Mouse (Mus musculus) limb, embryonic 13.5 days (tissue): Measurements from ENCODE around the gene 4921501E09Rik. TPM values are rescaled to one million over a fixed set of nuclear protein-coding genes. Genes with fewer than 3 reads are reported as not detected.

Source experiments
- polyA plus RNA-seq: library from polyadenylated mRNA; unstranded; fragments of >200 nt; fragmentation: Nextera tagmentation; extraction: Ambion mirVana; gene quantifications from 2 replicates; pipeline ENCODE4 v1.2.1, GENCODE M21; 2015

The 4921501E09Rik gene
- polyA plus RNA-seq, 1 experiment from 2014 or later = not detected

Other genes with a start within 250 kb of the 4921501E09Rik start
- 21.7 and 22.0 TPM in 2 replicates for gene Zfp799, start 237.8 kb downstream of the 4921501E09Rik start, polyA plus RNA-seq
- 7.1 and 9.5 TPM in 2 replicates for gene Zfp870, start 176.4 kb downstream of the 4921501E09Rik start, polyA plus RNA-seq
- not detected in 2 replicates for gene Cyp4f14, start 150.7 kb downstream of the 4921501E09Rik start, polyA plus RNA-seq
- 9.3 and 9.9 TPM in 2 replicates for gene Cyp4f13, start 120.7 kb downstream of the 4921501E09Rik start, polyA plus RNA-seq
- gene Zfp472, start 102.2 kb downstream of the 4921501E09Rik start, polyA plus RNA-seq = 12.3 and 13.1 TPM in 2 replicates
- 14.9 and 17.6 TPM in 2 replicates for gene Zfp952, start 74.9 kb downstream of the 4921501E09Rik start, polyA plus RNA-seq
- gene Zfp763, start 34.7 kb downstream of the 4921501E09Rik start, polyA plus RNA-seq = 18.5 and 18.6 TPM in 2 replicates
- 10.9 and 12.0 TPM in 2 replicates for gene Zfp563, start 21.3 kb upstream of the 4921501E09Rik start, polyA plus RNA-seq
- 0.14 TPM in 1 of 2 replicates, not detected in the other for gene Morc2b, start 71.6 kb upstream of the 4921501E09Rik start, polyA plus RNA-seq
- gene Olfr55, start 100.4 kb upstream of the 4921501E09Rik start, polyA plus RNA-seq = 0.05 TPM in 1 of 2 replicates, not detected in the other
- gene Olfr239, start 123.2 kb upstream of the 4921501E09Rik start, polyA plus RNA-seq = not detected in 2 replicates
- gene Olfr1564, start 153.6 kb upstream of the 4921501E09Rik start, polyA plus RNA-seq = not detected in 2 replicates
- gene Zfp955a, start 187.1 kb upstream of the 4921501E09Rik start, polyA plus RNA-seq = 17.7 and 19.8 TPM in 2 replicates
- 0.04 TPM in 1 of 2 replicates, not detected in the other for gene Olfr63, start 196.6 kb upstream of the 4921501E09Rik start, polyA plus RNA-seq
- 15.1 and 15.8 TPM in 2 replicates for gene Zfp955b, start 221.5 kb upstream of the 4921501E09Rik start, polyA plus RNA-seq